Mouse (Mus musculus) lung, postnatal 14 days (tissue): ENCODE results near the gene Hfe2.
"Not testable (repeated sequence)": the region's sequence is repeated elsewhere in the genome, so short reads cannot be mapped to it uniquely, and the experiment has no call there.

Source experiments
- DNase-seq: peaks from one replicate; pipeline ENCODE4 v3.0.0; 2021

Hfe2 gene

DNA sequence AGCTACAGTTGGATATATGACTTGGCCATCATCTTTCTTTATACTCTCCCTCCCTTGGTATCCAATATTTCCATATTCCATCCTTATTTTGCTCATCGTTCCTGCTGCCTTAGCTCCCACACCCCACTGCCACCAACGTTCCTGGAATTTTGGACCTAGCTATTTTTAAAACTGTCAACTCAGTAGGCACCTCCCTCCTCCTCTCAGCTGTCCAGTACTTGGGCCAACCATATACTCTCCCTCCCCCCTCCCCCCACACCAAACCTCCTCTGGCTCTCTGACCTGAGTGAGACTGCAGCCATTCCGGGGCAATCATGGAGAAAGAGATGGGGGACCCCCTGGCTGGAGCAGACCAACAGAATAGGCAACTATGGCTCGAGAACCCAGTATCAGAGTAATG is at the start of gene Hfe2:
Hfe2 (plus strand) TSS at position 259 of the 400 bp plus-strand sequence.
- no peak for DNase-seq

- no peak for DNase-seq
Measured at GRCm38 (mm10) chr3:96477084-96477483, 47.9 kb upstream of the Hfe2 start.

GRCm38 (mm10) chr3:96477558-96477957 is 47.4 kb upstream of the Hfe2 start:
- DNase-seq, result no peak

DNA sequence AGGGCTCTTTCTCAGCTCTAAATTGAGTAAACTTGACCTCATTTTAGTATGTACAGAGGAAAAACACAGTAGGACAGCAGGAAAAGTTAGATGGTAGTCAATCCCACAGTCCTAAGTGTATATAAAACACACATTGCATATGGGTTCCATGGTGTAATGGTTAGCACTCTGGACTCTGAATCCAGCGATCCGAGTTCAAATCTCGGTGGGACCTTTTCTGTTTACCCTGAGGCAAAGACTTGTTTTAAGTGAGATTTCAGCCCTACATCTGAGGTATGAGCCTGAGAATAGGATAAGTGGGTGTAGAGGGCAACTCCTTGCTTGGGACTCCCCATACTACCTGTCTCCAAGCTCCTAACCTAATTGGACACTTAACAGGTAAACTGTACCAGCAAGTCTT is 45.7 kb upstream of the Hfe2 start:
- no peak for DNase-seq

- DNase-seq, result no peak
Measured at GRCm38 (mm10) chr3:96480684-96481270, 44.2 kb upstream of the Hfe2 start.

DNA sequence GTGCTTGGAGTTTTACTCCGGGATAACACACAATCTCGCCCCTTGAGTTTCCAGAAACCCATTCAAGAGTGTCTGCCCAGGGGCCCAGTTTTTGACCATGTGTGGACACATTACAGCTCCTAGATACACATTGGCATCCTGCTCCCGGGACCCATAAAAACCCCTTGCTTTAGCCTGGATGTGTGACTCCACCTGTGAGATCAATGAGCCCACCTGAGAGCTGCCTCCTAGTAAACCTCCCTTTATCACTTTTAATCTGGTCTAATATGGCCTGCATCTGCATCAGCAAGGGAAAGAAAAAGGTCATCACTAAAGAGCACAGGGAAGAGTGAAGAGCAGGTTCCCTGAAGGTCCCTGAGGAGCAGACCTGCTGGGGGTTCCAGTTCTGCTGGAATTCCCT is 43.1 kb upstream of the Hfe2 start:
- no peak for DNase-seq

GRCm38 (mm10) chr3:96482451-96482850 is 42.5 kb upstream of the Hfe2 start:
- no peak for DNase-seq

GRCm38 (mm10) chr3:96483044-96483443 is 41.9 kb upstream of the Hfe2 start:
- DNase-seq, result not testable (repeated sequence)

GRCm38 (mm10) chr3:96483946-96484345 is 41.0 kb upstream of the Hfe2 start:
- DNase-seq, result no peak

DNA sequence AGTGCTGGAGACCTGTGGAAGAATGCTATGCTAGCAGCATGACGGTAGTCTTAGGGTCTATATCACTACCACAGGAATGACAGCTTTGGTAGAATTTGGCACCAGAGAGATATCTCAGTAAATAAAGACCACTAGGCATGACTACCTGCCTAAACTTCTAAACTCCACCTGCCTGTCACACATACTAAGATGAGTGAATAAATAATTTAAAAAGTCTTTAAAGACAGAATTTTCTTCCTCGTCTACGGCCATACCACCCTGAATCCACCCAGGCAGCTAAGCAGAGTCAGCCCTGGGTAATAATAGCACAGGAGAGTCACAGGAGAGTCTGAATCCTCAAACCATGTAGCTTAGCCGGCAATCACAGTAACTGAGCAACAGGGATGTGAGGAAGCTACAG is 40.1 kb upstream of the Hfe2 start:
- DNase-seq, result no peak

DNA sequence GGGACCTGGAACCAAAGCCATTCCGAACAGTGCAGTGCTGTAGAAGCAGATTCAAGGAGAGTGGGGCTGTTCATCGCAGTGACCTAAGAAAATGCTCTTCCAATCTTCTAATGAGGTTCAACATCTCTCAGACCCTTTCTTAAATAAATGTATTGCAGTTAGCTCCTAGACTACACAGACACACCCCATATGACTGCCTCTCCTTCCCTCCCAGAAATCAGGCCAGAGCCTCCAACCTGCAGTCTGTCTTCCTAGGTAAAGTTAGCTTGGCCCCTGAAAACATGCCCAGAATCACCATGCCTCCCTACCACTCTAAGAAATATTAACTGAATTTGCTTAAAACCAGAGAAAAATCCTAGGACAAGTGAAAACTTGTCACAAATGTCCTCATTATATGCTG is 39.6 kb upstream of the Hfe2 start:
- DNase-seq, result no peak

GRCm38 (mm10) chr3:96486064-96486827 is 38.7 kb upstream of the Hfe2 start:
- DNase-seq, result not testable (repeated sequence)

DNA sequence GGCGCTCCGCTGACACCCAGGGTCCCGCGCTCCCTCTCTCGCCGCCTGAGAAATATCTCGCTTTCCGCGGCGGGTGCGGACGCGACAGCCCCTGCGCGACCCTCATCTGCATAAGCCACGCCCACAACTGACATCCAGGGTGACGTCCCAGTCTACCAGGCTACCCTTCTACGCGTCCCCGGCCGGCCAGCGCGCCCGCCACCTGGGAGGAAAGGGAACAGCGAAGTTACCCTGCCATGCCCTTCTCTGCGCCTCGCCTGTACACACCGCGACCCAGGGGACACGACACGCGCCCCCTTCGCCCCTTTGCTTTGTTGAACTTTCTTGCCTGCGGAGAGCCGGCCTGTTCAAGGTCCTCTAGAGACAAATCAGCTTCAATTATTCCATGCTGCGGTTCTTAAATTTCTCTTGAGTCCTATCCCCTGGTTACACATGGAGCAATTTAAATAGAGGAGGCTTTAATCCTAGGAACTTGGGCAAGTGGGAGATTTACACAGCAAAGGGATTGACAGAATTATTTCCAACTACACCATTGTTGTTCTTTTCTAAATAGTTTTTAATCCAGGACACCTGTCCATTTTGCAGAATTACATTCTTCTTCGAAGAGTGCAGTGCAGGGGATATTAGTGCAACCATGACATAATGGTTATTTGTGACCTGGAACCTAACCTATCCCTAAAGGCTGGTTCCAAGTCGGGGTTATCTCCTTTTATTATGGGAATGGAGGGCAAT is 38.0 kb upstream of the Hfe2 start:
- DNase-seq, result not testable (repeated sequence)

DNA sequence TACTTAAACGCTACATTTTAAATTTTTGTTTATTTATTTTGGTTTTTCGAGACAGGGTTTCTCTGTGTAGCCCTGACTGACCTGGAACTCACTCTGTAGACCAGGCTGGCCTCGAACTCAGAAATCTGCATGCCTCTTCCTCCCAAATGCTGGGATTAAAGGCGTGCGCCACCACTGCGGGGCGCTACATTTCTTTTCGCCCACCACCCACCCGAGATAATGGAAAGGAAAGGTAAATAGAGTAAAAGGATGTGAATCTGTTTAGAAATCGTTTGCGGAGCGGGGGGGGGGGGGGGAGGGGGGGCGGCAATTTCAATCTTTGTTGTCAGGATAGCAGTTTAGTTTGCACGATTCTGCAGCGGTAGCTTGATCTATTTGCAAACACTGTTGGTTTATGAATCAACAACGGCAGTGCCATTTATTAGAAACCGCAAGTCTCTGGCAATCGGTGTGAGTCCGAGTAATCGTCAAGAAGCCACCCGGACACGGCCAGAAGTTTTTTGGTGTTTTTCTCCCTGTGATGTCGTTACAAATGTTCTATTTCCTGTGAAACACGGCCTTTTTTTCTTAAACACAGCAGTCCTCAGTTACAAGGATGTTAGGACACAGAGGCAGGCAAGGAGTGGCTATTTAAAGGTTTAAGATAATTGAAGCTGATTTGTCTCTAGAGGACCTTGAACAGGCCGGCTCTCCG is 37.2 kb upstream of the Hfe2 start:
- peak; percentile 33 for DNase-seq

DNA sequence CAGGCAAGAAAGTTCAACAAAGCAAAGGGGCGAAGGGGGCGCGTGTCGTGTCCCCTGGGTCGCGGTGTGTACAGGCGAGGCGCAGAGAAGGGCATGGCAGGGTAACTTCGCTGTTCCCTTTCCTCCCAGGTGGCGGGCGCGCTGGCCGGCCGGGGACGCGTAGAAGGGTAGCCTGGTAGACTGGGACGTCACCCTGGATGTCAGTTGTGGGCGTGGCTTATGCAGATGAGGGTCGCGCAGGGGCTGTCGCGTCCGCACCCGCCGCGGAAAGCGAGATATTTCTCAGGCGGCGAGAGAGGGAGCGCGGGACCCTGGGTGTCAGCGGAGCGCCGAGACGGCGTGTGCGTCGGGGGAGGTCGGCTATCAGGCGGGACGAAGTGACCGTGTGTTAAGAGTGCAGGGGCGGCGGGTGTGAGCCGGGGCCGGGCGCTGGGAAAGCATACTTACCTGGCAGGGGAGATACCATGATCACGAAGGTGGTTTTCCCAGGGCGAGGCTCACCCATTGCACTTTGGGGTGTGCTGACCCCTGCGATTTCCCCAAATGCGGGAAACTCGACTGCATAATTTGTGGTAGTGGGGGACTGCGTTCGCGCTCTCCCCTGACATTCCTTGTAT is 36.6 kb upstream of the Hfe2 start:
- not testable (repeated sequence) for DNase-seq

DNA sequence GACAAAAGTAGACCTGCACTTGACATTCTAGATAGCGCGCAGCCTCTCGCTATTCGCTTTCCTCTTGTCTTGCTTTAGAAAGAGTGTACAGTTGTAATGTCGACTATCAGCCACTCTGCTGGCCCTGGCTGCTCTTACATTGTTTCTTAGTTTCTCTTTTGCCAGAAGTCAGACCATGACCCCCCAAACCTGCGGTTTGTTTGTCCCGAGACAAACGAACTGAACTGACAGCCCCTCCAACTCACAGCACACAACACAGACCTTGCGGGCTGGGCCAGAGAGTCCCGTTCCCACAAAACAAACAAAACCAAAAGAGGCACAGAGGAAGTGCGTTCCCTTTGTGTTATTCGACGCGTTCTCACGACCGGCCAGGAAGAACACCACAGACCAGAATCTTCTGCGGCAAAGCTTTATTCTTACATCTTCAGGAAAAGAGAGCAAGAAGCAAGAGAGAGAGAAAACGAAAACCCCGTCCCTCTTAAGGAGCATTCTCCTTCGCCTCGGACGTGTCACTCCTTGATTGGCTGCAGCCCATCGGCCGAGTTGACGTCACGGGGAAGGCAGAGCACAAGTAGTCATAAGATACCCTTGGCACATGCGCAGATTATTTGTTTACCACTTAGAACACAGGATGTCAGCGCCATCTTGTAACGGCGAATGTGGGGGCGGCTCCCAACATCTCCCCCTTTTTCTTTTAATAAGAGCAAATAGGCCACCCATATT is 35.9 kb upstream of the Hfe2 start:
- DNase-seq, result not testable (repeated sequence)

DNA sequence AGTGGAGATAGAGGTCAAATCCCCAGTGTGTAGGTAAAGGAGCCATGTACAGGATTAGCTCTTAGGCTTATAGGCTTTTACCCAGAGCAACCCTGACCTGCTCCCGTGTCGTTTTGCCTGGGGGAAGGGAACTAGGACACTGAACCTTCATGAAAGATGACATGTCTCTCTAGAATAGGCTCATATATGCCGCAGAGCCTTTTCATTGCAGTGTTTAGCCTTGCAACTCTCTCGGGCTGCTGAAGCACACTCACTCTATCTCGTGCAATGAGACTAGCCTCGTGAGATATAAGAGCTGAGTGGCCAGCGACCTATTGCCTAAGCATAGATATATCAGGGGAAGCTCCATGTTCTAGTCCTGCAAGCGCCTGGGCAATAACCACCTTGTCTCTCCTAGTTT is 35.3 kb upstream of the Hfe2 start:
- not testable (repeated sequence) for DNase-seq

GRCm38 (mm10) chr3:96494456-96494855 is 30.5 kb upstream of the Hfe2 start:
- not testable (repeated sequence) for DNase-seq

GRCm38 (mm10) chr3:96494912-96495311 is 30.1 kb upstream of the Hfe2 start:
- no peak for DNase-seq

DNA sequence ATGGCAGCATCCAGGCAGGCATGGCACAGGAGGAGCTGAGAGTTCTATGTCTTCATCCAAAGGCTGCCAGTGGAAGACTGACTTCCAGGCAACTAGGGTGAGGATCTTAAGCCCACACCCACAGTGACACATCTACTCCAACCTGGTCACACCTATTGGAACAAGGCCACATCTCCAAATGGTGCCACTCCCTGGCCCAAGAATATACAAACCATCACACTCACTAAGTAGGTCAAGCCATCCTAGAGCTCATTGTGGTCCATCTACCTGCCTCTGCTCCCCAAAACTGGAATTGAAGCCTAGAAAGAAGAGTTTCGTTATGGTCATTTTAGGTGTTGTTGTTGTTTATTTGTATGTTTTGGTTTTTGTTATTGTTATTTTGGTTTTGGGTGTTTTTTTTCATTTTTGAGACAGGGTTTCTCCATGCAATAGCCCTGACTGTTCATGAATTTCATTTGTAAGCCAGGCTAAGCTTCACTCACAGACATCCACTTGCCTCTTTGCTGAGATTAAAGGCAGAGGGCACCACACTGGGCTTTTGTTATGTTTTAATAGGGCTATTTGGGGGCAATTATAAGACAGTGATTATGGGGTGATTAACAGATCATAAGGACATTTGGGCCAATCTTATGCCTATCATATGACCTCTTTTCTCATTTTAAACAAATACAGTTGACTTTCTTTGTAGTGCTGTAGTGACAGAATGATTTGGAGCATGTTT is 29.3 kb upstream of the Hfe2 start:
- no peak for DNase-seq

DNA sequence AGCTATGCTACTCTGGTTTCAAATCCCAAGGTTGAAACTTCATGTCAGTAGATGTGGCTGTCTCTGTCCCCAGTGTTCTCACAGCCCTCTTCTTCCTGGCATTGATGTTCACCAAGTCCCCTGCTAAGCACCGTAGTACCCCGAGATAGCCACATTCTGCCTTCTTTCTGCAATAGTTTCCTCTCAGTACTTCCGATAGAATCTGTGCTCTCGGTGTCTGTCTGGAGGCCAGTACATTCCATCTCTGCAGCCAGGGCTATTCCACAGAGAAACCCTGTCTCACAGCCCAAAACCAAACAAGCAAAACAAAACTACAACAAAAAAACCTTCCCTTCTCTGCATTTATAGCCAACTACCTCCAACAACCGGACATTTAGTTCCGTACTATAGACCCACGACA is 28.8 kb upstream of the Hfe2 start:
- no peak for DNase-seq
